Mouse (Mus musculus): ENCODE results near the gene Stat6. TPM values are rescaled to one million over a fixed set of nuclear protein-coding genes. Genes with fewer than 3 reads are reported as not detected.
A peak's percentile ranks its signal among the peaks of the same experiment; 100 is the strongest.

Stat6 gene
- polyA plus RNA-seq, 1 experiment from 2014 or later, result 6.0 TPM

GRCm38 (mm10) chr10:127659551-127659950, 16.8 kb downstream of the Stat6 start:
- Histone ChIP-seq H3K4me3 (ENCODE audit: low read length) (no peak overlapping the region), H3K36me3 (ENCODE audit: control insufficient read depth, insufficient read depth, low read length) (no peaks in the 10 kb centered on the region), H3K27me3 (replicated peaks; ENCODE audit: control insufficient read depth, insufficient read depth, low read length) (peaks cover 31% of the 10 kb centered on the region), H3K9me3 (ENCODE audit: control insufficient read depth, low read length) (no peaks in the 10 kb centered on the region), H3K9ac (ENCODE audit: low read depth, low read length) (no peak overlapping the region), H3K4me2 (ENCODE audit: low read length) (no peak overlapping the region), H3K27ac (ENCODE audit: low read depth, low read length) (no peak overlapping the region), H3K4me1 (ENCODE audit: control insufficient read depth, insufficient read depth, low read depth, low read length) (peaks cover 13% of the 10 kb centered on the region)
- no peak for ATAC-seq
- WGBS, result 64% methylated on average over 1 of the region's 1 CpGs

GRCm38 (mm10) chr10:127661291-127661914, 18.6 kb downstream of the Stat6 start:
- Histone ChIP-seq H3K4me2 (ENCODE audit: low read length) (peak overlapping the region; percentile 51), H3K4me3 (ENCODE audit: low read length) (peak overlapping the region; percentile 29; the same call in 1 of the 2 replicates), H3K9me3 (ENCODE audit: control insufficient read depth, low read length) (no peaks in the 10 kb centered on the region)

DNA sequence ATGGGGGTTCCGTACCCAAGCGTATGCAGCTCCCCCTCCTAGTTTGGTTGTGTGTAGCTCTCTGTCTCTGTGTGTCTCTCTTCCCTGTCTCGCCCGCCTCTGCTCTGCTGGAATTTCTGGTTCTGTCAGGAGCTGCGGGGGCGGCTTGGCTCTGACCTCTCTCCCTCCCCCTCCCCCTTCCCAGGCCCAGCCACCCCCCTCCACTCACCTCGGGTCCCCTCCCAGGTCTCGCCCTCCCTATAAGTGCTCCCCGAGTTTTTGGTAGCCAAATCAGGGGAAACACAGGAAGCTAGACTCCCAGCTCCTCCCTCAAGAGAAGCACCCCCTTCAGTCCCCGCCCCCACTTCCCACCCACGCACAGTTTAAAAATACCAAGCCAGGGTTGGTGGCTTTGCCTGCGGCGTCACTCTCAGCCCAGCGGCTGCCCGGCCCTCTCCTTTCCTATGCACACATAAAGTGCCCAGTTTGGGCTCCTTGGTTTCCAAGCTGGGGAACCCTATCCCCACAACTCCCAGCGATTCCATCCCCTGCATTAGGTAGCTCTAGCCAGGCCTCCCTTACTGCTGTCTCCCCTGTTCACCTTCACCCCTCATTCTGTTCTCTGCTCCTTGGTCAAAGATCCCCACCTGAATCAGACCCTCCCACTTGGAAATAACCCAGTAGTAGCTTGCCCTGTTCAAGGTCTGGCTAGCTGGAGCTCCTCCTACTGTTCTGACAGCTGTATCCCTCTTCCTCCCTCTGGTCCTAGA, 19.3 kb downstream of the Stat6 start:
- H3K9ac ChIP-seq (ENCODE audit: low read depth, low read length), result peak overlapping the region; percentile 42
- H3K27me3 ChIP-seq (replicated peaks; ENCODE audit: control insufficient read depth, insufficient read depth, low read length), result peaks cover 46% of the 10 kb centered on the region
- H3K9me3 ChIP-seq (ENCODE audit: control insufficient read depth, low read length), result no peaks in the 10 kb centered on the region
- no peaks in the 10 kb centered on the region for H3K36me3 ChIP-seq (ENCODE audit: control insufficient read depth, insufficient read depth, low read length)
- H3K4me2 ChIP-seq (ENCODE audit: low read length), result peak overlapping the region; percentile 51
- WGBS, result 6% methylated on average over 15 of the region's 16 CpGs
- 0 out of 2 replicates have a peak overlapping the region, but pooled peaks have one; percentile 32 for H3K27ac ChIP-seq (ENCODE audit: low read depth, low read length)
- peak; percentile 29; the same call in 1 of the 2 replicates for ATAC-seq
- peaks cover 22% of the 10 kb centered on the region for H3K4me1 ChIP-seq (ENCODE audit: control insufficient read depth, insufficient read depth, low read depth, low read length)
- H3K4me3 ChIP-seq (ENCODE audit: low read length), result peak overlapping the region; percentile 29

More at GRCm38 (mm10) chr10:127661291-127661914, 18.6 kb downstream of the Stat6 start:
- Histone ChIP-seq H3K4me1 (ENCODE audit: control insufficient read depth, insufficient read depth, low read depth, low read length) (peaks cover 16% of the 10 kb centered on the region), H3K27ac (ENCODE audit: low read depth, low read length) (no peak overlapping the region), H3K9ac (ENCODE audit: low read depth, low read length) (peak overlapping the region; percentile 42), H3K27me3 (replicated peaks; ENCODE audit: control insufficient read depth, insufficient read depth, low read length) (peaks cover 43% of the 10 kb centered on the region), H3K36me3 (ENCODE audit: control insufficient read depth, insufficient read depth, low read length) (no peaks in the 10 kb centered on the region)
- ATAC-seq, result no peak
- 15% methylated on average over 10 of the region's 14 CpGs for WGBS

GRCm38 (mm10) chr10:127662666-127663253, 20.0 kb downstream of the Stat6 start:
- no peak overlapping the region; the same call in 1 of the 2 replicates for H3K9ac ChIP-seq (ENCODE audit: low read depth, low read length)
- ATAC-seq, result no peak
- peaks cover 46% of the 10 kb centered on the region for H3K27me3 ChIP-seq (replicated peaks; ENCODE audit: control insufficient read depth, insufficient read depth, low read length)
- H3K4me2 ChIP-seq (ENCODE audit: low read length), result peak overlapping the region; percentile 51
- H3K9me3 ChIP-seq (ENCODE audit: control insufficient read depth, low read length), result no peaks in the 10 kb centered on the region
- 16% methylated on average over 19 of the region's 19 CpGs for WGBS
- H3K27ac ChIP-seq (ENCODE audit: low read depth, low read length), result no peak overlapping the region
- H3K4me3 ChIP-seq (ENCODE audit: low read length), result peak overlapping the region; percentile 1; the same call in 1 of the 2 replicates
- H3K4me1 ChIP-seq (ENCODE audit: control insufficient read depth, insufficient read depth, low read depth, low read length), result peaks cover 22% of the 10 kb centered on the region
- H3K36me3 ChIP-seq (ENCODE audit: control insufficient read depth, insufficient read depth, low read length), result no peaks in the 10 kb centered on the region

GRCm38 (mm10) chr10:127663590-127663989, 20.8 kb downstream of the Stat6 start:
- ATAC-seq, result no peak
- H3K4me1 ChIP-seq (ENCODE audit: control insufficient read depth, insufficient read depth, low read depth, low read length), result peaks cover 28% of the 10 kb centered on the region
- H3K27me3 ChIP-seq (replicated peaks; ENCODE audit: control insufficient read depth, insufficient read depth, low read length), result peaks cover 46% of the 10 kb centered on the region

GRCm38 (mm10) chr10:127664166-127664565, 21.4 kb downstream of the Stat6 start:
- Histone ChIP-seq H3K4me1 (ENCODE audit: control insufficient read depth, insufficient read depth, low read depth, low read length) (peaks cover 28% of the 10 kb centered on the region), H3K36me3 (ENCODE audit: control insufficient read depth, insufficient read depth, low read length) (no peaks in the 10 kb centered on the region), H3K9ac (ENCODE audit: low read depth, low read length) (no peak overlapping the region), H3K27me3 (replicated peaks; ENCODE audit: control insufficient read depth, insufficient read depth, low read length) (peaks cover 46% of the 10 kb centered on the region), H3K4me3 (ENCODE audit: low read length) (no peak overlapping the region), H3K4me2 (ENCODE audit: low read length) (no peak overlapping the region), H3K27ac (ENCODE audit: low read depth, low read length) (no peak overlapping the region), H3K9me3 (ENCODE audit: control insufficient read depth, low read length) (no peaks in the 10 kb centered on the region)
- no peak for ATAC-seq
- WGBS, result 14% methylated on average over 16 of the region's 16 CpGs

More at GRCm38 (mm10) chr10:127663590-127663989, 20.8 kb downstream of the Stat6 start:
- H3K27ac ChIP-seq (ENCODE audit: low read depth, low read length), result no peak overlapping the region
- no peak overlapping the region for H3K4me3 ChIP-seq (ENCODE audit: low read length)
- H3K36me3 ChIP-seq (ENCODE audit: control insufficient read depth, insufficient read depth, low read length), result no peaks in the 10 kb centered on the region
- no peak overlapping the region for H3K9ac ChIP-seq (ENCODE audit: low read depth, low read length)
- H3K4me2 ChIP-seq (ENCODE audit: low read length), result no peak overlapping the region
- no peaks in the 10 kb centered on the region for H3K9me3 ChIP-seq (ENCODE audit: control insufficient read depth, low read length)
- WGBS, result 22% methylated on average over 5 of the region's 5 CpGs

DNA sequence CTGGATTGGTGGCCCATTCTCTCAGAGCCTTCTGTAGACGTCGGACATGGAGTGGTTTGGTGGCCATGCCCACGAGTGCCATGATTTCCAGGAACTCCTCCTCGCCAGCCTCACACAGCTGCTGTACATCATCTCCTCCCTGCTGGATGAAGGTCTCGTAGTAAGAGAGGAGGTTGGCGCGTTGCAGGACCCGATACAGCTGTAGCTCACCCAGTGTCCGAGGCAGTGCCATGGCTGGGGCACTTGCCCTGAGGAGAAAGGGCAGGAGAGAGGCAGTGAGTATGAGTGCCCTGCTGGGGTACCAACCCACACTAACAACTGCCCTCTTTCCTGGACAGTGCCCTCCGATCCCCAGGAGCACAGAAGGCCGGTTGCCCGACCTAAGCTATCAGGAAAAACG, 22.1 kb downstream of the Stat6 start:
- 14% methylated on average over 13 of the region's 13 CpGs for WGBS

DNA sequence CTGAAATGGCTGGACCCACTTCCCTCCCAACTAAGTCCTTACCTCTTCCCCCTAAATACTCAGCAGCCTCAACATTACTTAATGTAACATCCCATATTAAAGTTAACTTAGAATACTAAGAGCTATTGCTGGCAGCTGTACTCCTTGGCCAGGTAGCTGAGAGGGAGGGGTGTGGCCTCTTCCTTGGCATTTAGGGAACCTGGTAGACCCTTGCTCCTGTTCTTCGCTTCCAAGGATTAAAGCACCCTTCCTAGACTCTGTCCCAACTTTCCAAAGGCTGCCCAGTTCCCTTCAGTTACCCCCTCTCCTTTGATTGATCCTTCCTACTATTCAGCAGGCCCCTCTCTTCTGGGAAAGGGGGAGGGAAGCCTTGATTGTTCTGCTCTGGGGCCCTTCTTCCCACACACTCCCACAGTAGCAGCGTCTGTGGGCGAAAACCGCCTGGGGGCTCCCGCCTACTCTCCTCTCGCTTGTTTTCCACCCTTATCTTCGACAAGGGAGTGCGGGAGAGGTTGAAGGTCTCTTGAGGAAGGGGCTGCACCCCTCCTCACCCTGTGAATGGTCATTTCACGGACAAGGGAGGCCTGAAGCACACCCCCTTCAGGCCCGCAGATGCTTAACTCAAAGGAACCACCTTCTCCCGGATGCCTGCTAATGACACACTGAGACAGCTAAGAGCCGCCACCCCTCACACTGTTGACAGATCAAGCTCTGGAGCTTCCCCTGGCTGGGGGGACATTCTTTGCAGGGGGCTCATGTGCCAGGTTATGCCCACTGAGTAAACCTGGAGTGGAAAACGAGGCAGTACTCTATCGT, 22.8 kb downstream of the Stat6 start:
- Histone ChIP-seq H3K36me3 (ENCODE audit: control insufficient read depth, insufficient read depth, low read length) (no peaks in the 10 kb centered on the region), H3K9ac (ENCODE audit: low read depth, low read length) (peak overlapping the region; percentile 71), H3K4me3 (ENCODE audit: low read length) (peak overlapping the region; percentile 57), H3K4me1 (ENCODE audit: control insufficient read depth, insufficient read depth, low read depth, low read length) (peaks cover 28% of the 10 kb centered on the region), H3K27ac (ENCODE audit: low read depth, low read length) (no peak overlapping the region), H3K4me2 (ENCODE audit: low read length) (peak overlapping the region; percentile 96), H3K27me3 (replicated peaks; ENCODE audit: control insufficient read depth, insufficient read depth, low read length) (peaks cover 41% of the 10 kb centered on the region), H3K9me3 (ENCODE audit: control insufficient read depth, low read length) (no peaks in the 10 kb centered on the region)
- WGBS, result 3% methylated on average over 14 of the region's 14 CpGs
- no peak for ATAC-seq

More for the DNA sequence above, 22.1 kb downstream of the Stat6 start:
- no peak overlapping the region for H3K27ac ChIP-seq (ENCODE audit: low read depth, low read length)
- H3K9me3 ChIP-seq (ENCODE audit: control insufficient read depth, low read length), result no peaks in the 10 kb centered on the region
- no peak for ATAC-seq
- H3K27me3 ChIP-seq (replicated peaks; ENCODE audit: control insufficient read depth, insufficient read depth, low read length), result peaks cover 44% of the 10 kb centered on the region
- H3K4me2 ChIP-seq (ENCODE audit: low read length), result peak overlapping the region; percentile 96
- no peak overlapping the region for H3K4me3 ChIP-seq (ENCODE audit: low read length)
- H3K36me3 ChIP-seq (ENCODE audit: control insufficient read depth, insufficient read depth, low read length), result no peaks in the 10 kb centered on the region
- peaks cover 28% of the 10 kb centered on the region for H3K4me1 ChIP-seq (ENCODE audit: control insufficient read depth, insufficient read depth, low read depth, low read length)
- H3K9ac ChIP-seq (ENCODE audit: low read depth, low read length), result no peak overlapping the region

All from hindbrain, embryonic 16.5 days (tissue).